Mouse (Mus musculus) cortical plate, adult 2 months (tissue): Measurements from ENCODE around the gene Tssk2.

Experiments used
- CTCF ChIP-seq: fragments of 200-500 bp; IDR thresholded peaks from 2 replicates; pipeline ENCODE4 v1.5.1; 2011; ENCODE audit warnings: mild to moderate bottlenecking, control low read depth, low read length; ENCODE audit not compliant: insufficient read depth; ENCODE audit errors: extremely low read depth
- POLR2A ChIP-seq: fragments of 200-500 bp; IDR thresholded peaks from 2 replicates; pipeline ENCODE4 v1.6.1; 2011; ENCODE audit warnings: mild to moderate bottlenecking, low read length, control low read depth; ENCODE audit not compliant: insufficient read depth; ENCODE audit errors: extremely low read depth

- TF ChIP-seq POLR2A (no peak), CTCF (no peak)
These were observed 45.0 kb downstream of the Tssk2 start for GRCm38 (mm10) chr16:17943466-17943865.
